Mouse (Mus musculus) heart, adult 8-10 months (tissue): Measurements from ENCODE around the gene Wipf3. TPM values are rescaled to one million over a fixed set of nuclear protein-coding genes. Genes with fewer than 3 reads are reported as not detected.
A peak's percentile ranks its signal among the peaks of the same experiment; 100 is the strongest.

ENCODE experiments used
- DNase-seq: peaks from one replicate; pipeline ENCODE4 v3.0.0; 2022; ENCODE audit warnings: low spot score
- total RNA-seq, 4 experiments: library from RNA; stranded (reverse); gene quantifications; 2 replicates each; pipeline ENCODE4 v1.2.4; 2022

The Wipf3 gene
- total RNA-seq, result 10 to 100 TPM; 28.5 to 45.5 (median 37.8) TPM

GRCm38 (mm10) chr6:54429447-54430194, at the start of gene Wipf3:
Wipf3 (plus strand) TSS chr6:54429603.
- peak; percentile 44 for DNase-seq

- DNase-seq, result no peak
Measured at GRCm38 (mm10) chr6:54382636-54383035, 46.8 kb upstream of the Wipf3 start.

DNA sequence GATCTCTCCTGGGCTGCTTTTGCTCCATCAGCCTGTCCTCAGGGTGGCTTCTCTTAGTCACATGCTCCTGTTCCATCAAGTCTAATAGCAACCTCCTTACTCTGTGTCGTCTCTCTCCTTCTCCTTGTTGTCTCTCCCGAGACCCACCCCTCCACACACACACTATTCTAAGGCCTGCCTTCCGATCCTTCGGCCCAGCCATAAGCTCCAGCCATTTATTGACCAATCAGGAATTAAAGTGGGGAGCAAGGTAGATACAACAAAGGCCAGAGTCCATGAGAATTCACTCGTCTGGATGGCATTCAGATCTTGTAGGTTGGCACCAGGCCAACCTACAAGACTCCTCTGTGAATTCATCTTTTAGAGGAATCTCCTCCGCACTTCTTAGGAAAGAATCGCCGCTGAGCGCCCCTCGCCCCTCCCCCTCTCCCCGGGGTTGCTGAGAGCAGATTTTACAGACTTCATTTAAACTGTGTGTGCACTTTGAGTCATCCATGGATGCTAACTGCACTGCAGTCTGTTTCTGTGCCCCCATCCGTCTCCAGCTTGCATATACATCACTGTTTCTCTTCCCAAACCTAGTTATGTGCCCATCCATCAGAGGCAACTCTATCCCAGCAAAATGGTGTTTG, 45.4 kb upstream of the Wipf3 start:
- DNase-seq, result no peak

- no peak for DNase-seq
Measured at GRCm38 (mm10) chr6:54384777-54385176, 44.6 kb upstream of the Wipf3 start.

GRCm38 (mm10) chr6:54386429-54386828, 43.0 kb upstream of the Wipf3 start:
- DNase-seq, result no peak

- no peak for DNase-seq
Measured at GRCm38 (mm10) chr6:54387044-54387443, 42.4 kb upstream of the Wipf3 start.

GRCm38 (mm10) chr6:54387751-54388150, 41.7 kb upstream of the Wipf3 start:
- DNase-seq, result no peak

- DNase-seq, result no peak
Measured at GRCm38 (mm10) chr6:54388690-54389275, 40.6 kb upstream of the Wipf3 start.

- peak; percentile 53 for DNase-seq
Measured at GRCm38 (mm10) chr6:54391765-54392164, 37.6 kb upstream of the Wipf3 start.

DNA sequence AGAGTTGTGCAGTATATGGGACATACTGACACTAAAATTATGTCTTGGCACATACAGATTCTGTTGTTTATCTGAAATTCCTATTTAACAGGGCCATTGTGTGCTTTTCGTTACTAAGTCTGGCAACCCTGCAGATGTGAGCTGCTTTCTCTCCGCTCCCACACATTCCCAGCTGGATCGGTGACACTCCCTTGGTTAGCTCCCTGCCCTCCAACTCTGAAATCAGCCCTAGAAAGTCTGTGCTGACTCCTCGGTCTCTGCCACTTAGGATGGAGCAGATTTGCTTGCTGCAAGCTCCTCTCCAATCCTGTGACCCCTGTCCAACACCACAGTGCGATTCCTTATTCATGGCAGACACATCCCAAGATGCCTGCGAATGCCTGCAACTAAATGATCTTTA, 35.5 kb upstream of the Wipf3 start:
- DNase-seq, result no peak

GRCm38 (mm10) chr6:54399194-54399923, 30.0 kb upstream of the Wipf3 start:
- peak; percentile 57 for DNase-seq

DNA sequence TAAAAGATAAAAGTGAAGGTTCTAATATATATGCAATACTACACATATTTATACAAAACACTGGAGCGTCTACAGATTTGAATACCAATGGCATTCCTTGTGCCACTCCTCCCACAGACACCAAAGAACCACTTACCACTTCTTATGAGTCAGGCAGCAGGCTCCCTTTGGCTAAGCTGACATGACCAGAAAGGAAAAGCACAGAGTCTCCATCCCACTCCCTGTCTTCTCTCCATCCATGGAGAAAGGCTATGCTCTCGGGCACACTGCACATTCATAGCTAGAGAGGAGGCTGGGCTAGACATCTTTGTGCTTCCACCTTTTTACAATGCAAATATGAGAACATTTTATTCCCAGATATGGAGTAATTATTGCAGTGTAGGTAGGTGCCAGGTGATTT, 27.9 kb upstream of the Wipf3 start:
- no peak for DNase-seq

DNA sequence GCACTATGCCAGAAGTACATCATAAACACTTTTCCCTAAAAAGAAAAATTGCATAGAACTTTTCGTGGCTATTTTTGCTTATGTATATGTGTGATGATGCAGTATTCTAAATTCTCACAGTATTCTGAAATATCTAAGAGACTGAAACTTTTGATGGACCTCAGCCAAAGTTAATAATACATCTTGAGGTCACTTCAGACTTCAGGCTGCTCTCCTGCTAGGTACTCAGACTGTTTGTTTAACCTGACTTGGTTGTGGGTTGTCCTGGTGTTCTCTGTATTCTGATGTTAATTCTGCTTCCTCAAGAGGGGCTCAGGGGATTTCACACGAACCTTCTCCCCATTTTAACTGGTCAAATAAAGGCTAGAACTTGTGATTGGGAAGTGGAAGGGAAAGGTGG, 24.5 kb upstream of the Wipf3 start:
- no peak for DNase-seq

- DNase-seq, result no peak
Measured at GRCm38 (mm10) chr6:54406116-54406515, 23.3 kb upstream of the Wipf3 start.

GRCm38 (mm10) chr6:54409271-54409670, 20.1 kb upstream of the Wipf3 start:
- DNase-seq, result no peak

- DNase-seq, result no peak
Measured at GRCm38 (mm10) chr6:54410451-54410850, 19.0 kb upstream of the Wipf3 start.

- no peak for DNase-seq
Measured at GRCm38 (mm10) chr6:54411591-54411990, 17.8 kb upstream of the Wipf3 start.

DNA sequence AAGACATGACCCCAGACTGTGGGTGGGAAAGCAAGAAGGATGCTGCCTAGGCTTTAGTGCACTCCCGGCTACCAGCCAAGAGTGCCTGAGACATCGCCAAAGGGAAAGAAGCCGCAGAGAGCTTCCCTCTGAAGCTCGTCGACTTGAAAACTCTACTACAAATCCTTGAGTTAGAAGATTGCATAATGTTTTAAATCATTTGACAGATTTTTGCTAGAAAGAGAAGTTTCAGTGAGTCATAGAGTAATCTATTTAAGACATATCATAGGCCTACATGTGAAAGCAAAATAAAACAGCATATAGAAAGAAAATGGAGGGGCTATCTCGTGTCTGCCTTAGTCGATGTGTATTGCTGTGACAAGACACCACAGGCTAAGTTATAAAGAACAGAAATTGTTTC, 16.5 kb upstream of the Wipf3 start:
- no peak for DNase-seq

GRCm38 (mm10) chr6:54425230-54425629, 4.2 kb upstream of the Wipf3 start:
- no peak for DNase-seq

- DNase-seq, result no peak
Measured at GRCm38 (mm10) chr6:54428850-54429446, 455 bp upstream of the Wipf3 start.

DNA sequence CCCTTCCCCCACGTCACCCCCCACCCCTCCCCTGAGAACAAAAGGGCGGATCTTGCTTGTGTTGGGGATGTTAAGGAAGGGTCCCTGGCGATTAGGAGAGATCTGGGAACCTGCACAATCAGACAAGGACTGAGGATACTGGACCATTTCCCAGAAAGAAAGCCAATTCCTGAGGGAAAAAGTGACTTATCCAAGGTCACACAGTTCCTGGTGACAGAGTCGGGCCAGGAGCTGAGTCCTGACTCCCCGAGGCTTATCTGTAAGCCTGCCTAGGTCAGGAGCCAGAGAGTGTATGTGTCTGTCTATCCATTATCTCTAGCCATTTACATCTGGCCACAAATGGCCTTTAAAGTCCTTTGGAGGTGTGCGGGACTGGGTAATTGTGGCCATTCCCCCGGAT, 818 bp downstream of the Wipf3 start:
- DNase-seq, result no peak

DNA sequence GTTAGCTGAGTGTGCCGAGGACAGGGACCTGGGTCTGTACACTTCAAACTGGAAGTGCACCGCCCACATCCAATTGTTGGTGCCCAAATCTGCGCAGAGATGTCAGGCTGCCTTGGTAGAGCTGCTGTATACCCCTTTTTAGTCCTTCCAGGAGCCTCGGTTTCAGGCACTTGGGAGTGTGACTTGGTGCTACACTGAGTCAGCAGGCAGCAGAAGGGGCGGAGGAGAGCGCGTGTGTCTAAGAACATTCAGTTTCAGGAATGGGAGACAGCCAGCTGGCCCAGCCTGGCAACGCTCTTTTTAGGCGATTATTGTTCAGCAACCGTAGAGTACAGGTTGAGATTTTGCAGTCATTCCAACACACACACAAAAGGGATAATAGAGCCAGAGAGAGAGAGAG, 2.4 kb downstream of the Wipf3 start:
- DNase-seq, result peak; percentile 17
